Mouse (Mus musculus) small intestine, adult 2 months (tissue): ENCODE data around the gene Prlhr. TPM values are rescaled to one million over a fixed set of nuclear protein-coding genes. Genes with fewer than 3 reads are reported as not detected.

Experiments used
- H3K27ac ChIP-seq: fragments of 200-500 bp; 2 replicates; pipeline ENCODE4 v1.5.1; 2012; ENCODE audit warnings: low read depth, low read length, control low read depth, inconsistent platforms; ENCODE audit not compliant: insufficient read depth
- H3K27me3 ChIP-seq: fragments of 200-500 bp; 2 replicates; pipeline ENCODE4 v1.6.1; 2012; ENCODE audit warnings: mild to moderate bottlenecking, moderate library complexity, low read length, inconsistent platforms; ENCODE audit not compliant: control insufficient read depth, insufficient read depth
- H3K36me3 ChIP-seq: fragments of 200-500 bp; 2 replicates; pipeline ENCODE4 v1.6.1; 2012; ENCODE audit warnings: mild to moderate bottlenecking, low read length, control low read depth, inconsistent platforms; ENCODE audit not compliant: control insufficient read depth, insufficient read depth
- H3K4me1 ChIP-seq: fragments of 200-500 bp; 2 replicates; pipeline ENCODE4 v1.6.1; 2012; ENCODE audit warnings: low read length, inconsistent platforms, mixed read lengths; ENCODE audit not compliant: control insufficient read depth, insufficient read depth, insufficient read length
- H3K4me3 ChIP-seq: fragments of 200-500 bp; 2 replicates; pipeline ENCODE4 v1.5.1; 2012; ENCODE audit warnings: low read depth, mild to moderate bottlenecking, control low read depth, inconsistent platforms, low read length, moderate library complexity
- CTCF ChIP-seq: fragments of 200-500 bp; IDR thresholded peaks from 2 replicates; pipeline ENCODE4 v1.5.1; 2012; ENCODE audit warnings: low read depth, mild to moderate bottlenecking, control low read depth, inconsistent platforms, low read length, moderate library complexity, mixed read lengths; ENCODE audit not compliant: insufficient replicate concordance, insufficient read length; ENCODE audit errors: extremely low read depth
- POLR2A ChIP-seq: fragments of 200-500 bp; IDR thresholded peaks from 2 replicates; pipeline ENCODE4 v1.6.1; 2012; ENCODE audit warnings: low read depth, mild to moderate bottlenecking, control low read depth, inconsistent platforms, low read length, moderate library complexity
- WGBS: fragments of 180-500 bp; shearing (Covaris S2); methylation state at CpG from one replicate; pipeline ENCODE4 v1.1.7; 2018; 5-methylcytosine and 5-hydroxymethylcytosine counted together
- polyA plus RNA-seq: library from polyadenylated mRNA; depleted of rRNA; stranded (reverse); fragments of >200 nt; gene quantifications from 2 replicates; pipeline ENCODE4 v1.2.3, GENCODE M21; 2012; rRNA removed

The Prlhr gene
- polyA plus RNA-seq, 1 experiment: not detected

DNA sequence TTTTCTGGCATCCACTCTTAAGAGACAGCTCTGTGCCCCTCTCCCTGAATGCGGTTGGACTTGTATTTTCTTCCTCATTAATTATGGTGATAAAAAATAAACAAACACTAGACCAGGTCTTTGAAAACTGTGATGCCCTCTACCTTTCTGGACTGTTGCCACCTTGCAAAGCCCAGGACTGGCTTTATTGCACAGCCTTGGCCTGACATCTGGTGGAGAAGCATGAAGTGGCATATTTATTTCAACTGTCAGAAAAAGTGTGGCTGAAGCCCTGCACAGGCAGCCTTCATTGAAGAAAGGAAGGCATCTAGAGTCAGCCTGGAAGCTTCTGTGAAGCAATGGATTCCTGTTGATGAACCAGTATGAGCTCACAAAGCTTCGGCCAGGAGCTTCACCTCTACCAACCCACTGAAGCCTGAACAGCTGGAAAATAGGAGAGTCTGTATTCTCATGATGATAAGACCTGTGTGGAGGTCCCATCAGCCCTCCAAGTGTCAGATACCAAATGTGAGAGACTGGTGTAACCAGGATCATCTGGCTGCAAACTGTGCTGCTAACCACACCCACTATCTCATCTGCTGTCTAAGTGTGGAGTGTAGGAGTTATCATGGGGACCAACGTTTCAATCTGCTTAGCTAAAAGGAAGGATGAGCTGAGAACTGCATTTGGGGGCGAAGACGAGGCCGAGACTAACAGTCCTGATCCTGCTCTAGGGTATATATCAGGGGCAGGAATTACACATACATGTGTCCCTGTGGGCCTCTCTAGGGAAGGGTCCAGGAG is 35.6 kb downstream of the Prlhr start:
- H3K27ac ChIP-seq: no peak overlapping the region
- TF ChIP-seq POLR2A: no peak
- TF ChIP-seq CTCF: no peak
- no peaks in the 10 kb centered on the region for H3K36me3 ChIP-seq
- 76% methylated on average over 6 of the region's 6 CpGs for WGBS
- H3K27me3 ChIP-seq: no peaks in the 10 kb centered on the region
- H3K4me1 ChIP-seq: no peaks in the 10 kb centered on the region
- H3K4me3 ChIP-seq: no peak overlapping the region

DNA sequence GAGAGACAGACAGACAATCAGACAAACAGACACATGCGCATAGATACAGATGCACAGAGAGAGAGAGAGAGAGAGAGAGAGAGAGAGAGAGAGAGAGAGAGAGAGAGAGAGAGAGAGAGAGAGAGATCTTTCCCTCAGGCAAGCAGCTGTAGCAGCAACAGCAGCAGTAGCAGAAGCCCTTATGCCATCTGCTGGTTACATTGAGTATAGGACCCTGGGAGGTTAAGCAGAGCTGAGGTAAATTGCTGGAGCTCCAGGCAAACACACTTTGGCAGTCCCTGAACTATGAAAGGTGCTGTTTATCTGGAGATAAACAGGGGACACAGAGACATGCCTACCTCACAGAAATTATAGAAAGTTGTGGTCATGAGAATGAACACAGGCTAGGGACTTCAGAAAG is 50.5 kb downstream of the Prlhr start:
- TF ChIP-seq POLR2A: no peak
- TF ChIP-seq CTCF: no peak
- WGBS: 40% methylated on average over 1 of the region's 1 CpGs
- no peak overlapping the region for H3K4me3 ChIP-seq

More for the DNA sequence above, 50.5 kb downstream of the Prlhr start:
- no peaks in the 10 kb centered on the region; the same call in 1 of the 2 replicates for H3K27me3 ChIP-seq
- no peaks in the 10 kb centered on the region for H3K4me1 ChIP-seq
- H3K36me3 ChIP-seq: no peaks in the 10 kb centered on the region
- H3K27ac ChIP-seq: no peak overlapping the region

Other genes with a start within 250 kb of the Prlhr start
- gene Fam204a, start 241.6 kb downstream of the Prlhr start, polyA plus RNA-seq: 1.7 and 5.4 TPM in 2 replicates
- 8.1 and 12.0 TPM in 2 replicates for gene Cacul1, start 112.7 kb upstream of the Prlhr start, polyA plus RNA-seq